Mouse (Mus musculus) kidney, postnatal 0 days (tissue): ENCODE data around the gene Ip6k3. TPM values are rescaled to one million over a fixed set of nuclear protein-coding genes. Genes with fewer than 3 reads are reported as not detected.

Experiments used
- ATAC-seq: fragments of 200-750 bp; cut with Nextera tagmentation; replicated peaks from 2 replicates; pipeline ENCODE4 v1.8.0; 2017; ENCODE audit warnings: low read depth, moderate number of reproducible peaks, moderate TSS enrichment, moderate library complexity; ENCODE audit not compliant: low FRiP score
- DNase-seq: peaks from one replicate; pipeline ENCODE4 v3.0.0-alpha.2; 2016; ENCODE audit warnings: low spot score
- H3K27ac ChIP-seq: fragments of 300-500 bp; sonication (generic); 2 replicates; pipeline ENCODE4 v1.5.1; 2014; ENCODE audit warnings: mild to moderate bottlenecking
- H3K27me3 ChIP-seq: fragments of 300-500 bp; sonication (generic); 2 replicates; pipeline ENCODE4 v1.6.1; 2014; ENCODE audit warnings: low read length, mixed read lengths; ENCODE audit not compliant: insufficient read depth
- H3K36me3 ChIP-seq: fragments of 300-500 bp; sonication (generic); 2 replicates; pipeline ENCODE4 v1.6.1; 2014; ENCODE audit warnings: low read length, mixed read lengths; ENCODE audit not compliant: insufficient read depth
- H3K4me1 ChIP-seq: fragments of 300-500 bp; sonication (generic); replicated peaks from 2 replicates; pipeline ENCODE4 v1.6.1; 2014; ENCODE audit warnings: antibody characterized with exemption, low read length, mixed read lengths; ENCODE audit not compliant: insufficient read depth
- H3K4me2 ChIP-seq: fragments of 300-500 bp; sonication (generic); 2 replicates; pipeline ENCODE4 v1.6.1; 2014; ENCODE audit warnings: mild to moderate bottlenecking, low read length, moderate library complexity, mixed read lengths
- H3K4me3 ChIP-seq: fragments of 300-500 bp; sonication (generic); replicated peaks from 2 replicates; pipeline ENCODE4 v1.5.1; 2014; ENCODE audit warnings: low read depth, low read length
- H3K9ac ChIP-seq: fragments of 300-500 bp; sonication (generic); 2 replicates; pipeline ENCODE4 v1.6.1; 2014; ENCODE audit warnings: low read depth, low read length
- H3K9me3 ChIP-seq: fragments of 300-500 bp; sonication (generic); replicated peaks from 2 replicates; pipeline ENCODE4 v1.6.1; 2016; ENCODE audit warnings: low read length, inconsistent platforms, mixed read lengths
- CTCF ChIP-seq: IDR thresholded peaks from 2 replicates; pipeline ENCODE4 v1.5.1; 2016; ENCODE audit warnings: antibody characterized with exemption, low read depth, mild to moderate bottlenecking, moderate library complexity
- WGBS: fragments of 180-500 bp; shearing (Covaris S2); extraction: QIAGEN DNeasy Blood & Tissue Kit; methylation state at CpG from one replicate; pipeline ENCODE4 v1.1.7; 2014; 5-methylcytosine and 5-hydroxymethylcytosine counted together
- polyA plus RNA-seq: library from polyadenylated mRNA; unstranded; fragments of >200 nt; fragmentation: Nextera tagmentation; extraction: Ambion mirVana; gene quantifications from 2 replicates; pipeline ENCODE4 v1.2.1, GENCODE M21; 2015

Ip6k3 gene
- polyA plus RNA-seq, 1 experiment from 2014 or later: 0.43 TPM

- H3K9ac ChIP-seq: peak overlapping the region; percentile 95
- TF ChIP-seq CTCF: no peak
- peak overlapping the region; percentile 68 for H3K4me2 ChIP-seq
- H3K27ac ChIP-seq: peak overlapping the region; percentile 96
- no peaks in the 10 kb centered on the region for H3K9me3 ChIP-seq
- H3K27me3 ChIP-seq: no peaks in the 10 kb centered on the region
- H3K36me3 ChIP-seq: peaks cover 18% of the 10 kb centered on the region
- peak; percentile 34 for DNase-seq
- H3K4me1 ChIP-seq: peaks cover 17% of the 10 kb centered on the region
- peak; percentile 65 for ATAC-seq
- WGBS: 2% methylated on average over 38 of the region's 74 CpGs
- H3K4me3 ChIP-seq: peak overlapping the region; percentile 77
These were observed 35.9 kb upstream of the Ip6k3 start for GRCm38 (mm10) chr17:27203358-27204074.

- Histone ChIP-seq H3K9ac (peak overlapping the region; percentile 95), H3K4me1 (peaks cover 17% of the 10 kb centered on the region), H3K27me3 (no peaks in the 10 kb centered on the region), H3K27ac (peak overlapping the region; percentile 96; the same call in 1 of the 2 replicates), H3K36me3 (peaks cover 21% of the 10 kb centered on the region), H3K4me3 (peak overlapping the region; percentile 77), H3K9me3 (no peaks in the 10 kb centered on the region), H3K4me2 (peak overlapping the region; percentile 68)
- peak; percentile 11 for DNase-seq
- ATAC-seq: no peak
- 46% methylated on average over 13 of the region's 14 CpGs for WGBS
- TF ChIP-seq CTCF: no peak
These were observed 35.3 kb upstream of the Ip6k3 start for GRCm38 (mm10) chr17:27202919-27203357.

- peak; percentile 55 for TF ChIP-seq CTCF
- Histone ChIP-seq H3K36me3 (peaks cover 26% of the 10 kb centered on the region), H3K27ac (no peak overlapping the region), H3K9me3 (no peaks in the 10 kb centered on the region), H3K4me1 (peaks cover 10% of the 10 kb centered on the region), H3K4me2 (no peak overlapping the region), H3K9ac (no peak overlapping the region), H3K4me3 (no peak overlapping the region), H3K27me3 (no peaks in the 10 kb centered on the region)
- 69% methylated on average over 2 of the region's 2 CpGs for WGBS
- no peak for ATAC-seq
- DNase-seq: no peak
These were observed 34.4 kb upstream of the Ip6k3 start for GRCm38 (mm10) chr17:27201981-27202380.

- WGBS: 15% methylated on average over 11 of the region's 11 CpGs
- TF ChIP-seq CTCF: peak; percentile 26; the same call in 1 of the 2 replicates
- H3K9ac ChIP-seq: no peak overlapping the region
- no peaks in the 10 kb centered on the region for H3K9me3 ChIP-seq
- H3K4me1 ChIP-seq: peaks cover 10% of the 10 kb centered on the region
- no peak overlapping the region for H3K27ac ChIP-seq
- no peak overlapping the region for H3K4me3 ChIP-seq
- DNase-seq: peak; percentile 71
- ATAC-seq: no peak
- H3K36me3 ChIP-seq: peaks cover 35% of the 10 kb centered on the region
- no peak overlapping the region for H3K4me2 ChIP-seq
- H3K27me3 ChIP-seq: no peaks in the 10 kb centered on the region
These were observed 33.2 kb upstream of the Ip6k3 start for GRCm38 (mm10) chr17:27200801-27201200.

GRCm38 (mm10) chr17:27199864-27200263 is 32.3 kb upstream of the Ip6k3 start:
- DNase-seq (peak; percentile 47), ATAC-seq (no peak)
- no peak for TF ChIP-seq CTCF
- no peak overlapping the region for H3K27ac ChIP-seq
- no peaks in the 10 kb centered on the region for H3K9me3 ChIP-seq
- no peak overlapping the region for H3K4me3 ChIP-seq
- peaks cover 44% of the 10 kb centered on the region for H3K36me3 ChIP-seq
- no peaks in the 10 kb centered on the region for H3K27me3 ChIP-seq
- no peak overlapping the region for H3K9ac ChIP-seq
- peaks cover 10% of the 10 kb centered on the region for H3K4me1 ChIP-seq
- WGBS: 28% methylated on average over 7 of the region's 7 CpGs
- no peak overlapping the region for H3K4me2 ChIP-seq

GRCm38 (mm10) chr17:27199205-27199604 is 31.6 kb upstream of the Ip6k3 start:
- H3K9me3 ChIP-seq: no peaks in the 10 kb centered on the region
- no peaks in the 10 kb centered on the region for H3K27me3 ChIP-seq
- H3K4me2 ChIP-seq: no peak overlapping the region
- H3K4me1 ChIP-seq: peaks cover 10% of the 10 kb centered on the region; the same call in 1 of the 2 replicates
- ATAC-seq: no peak
- no peak overlapping the region for H3K4me3 ChIP-seq
- TF ChIP-seq CTCF: no peak
- 97% methylated on average over 9 of the region's 9 CpGs for WGBS
- H3K27ac ChIP-seq: no peak overlapping the region
- peaks cover 51% of the 10 kb centered on the region for H3K36me3 ChIP-seq
- DNase-seq: no peak
- H3K9ac ChIP-seq: no peak overlapping the region

GRCm38 (mm10) chr17:27196206-27196605 is 28.6 kb upstream of the Ip6k3 start:
- Histone ChIP-seq H3K36me3 (peaks cover 71% of the 10 kb centered on the region), H3K4me1 (0 out of 2 replicates have a peak, but pooled peaks cover 2% of the 10 kb centered on the region), H3K9ac (no peak overlapping the region), H3K9me3 (no peaks in the 10 kb centered on the region), H3K4me2 (no peak overlapping the region), H3K27ac (no peak overlapping the region), H3K4me3 (no peak overlapping the region), H3K27me3 (no peaks in the 10 kb centered on the region)
- 73% methylated on average over 9 of the region's 9 CpGs for WGBS
- ATAC-seq: no peak
- TF ChIP-seq CTCF: no peak
- DNase-seq: no peak
